Mouse (Mus musculus) left cerebral cortex, adult 18-20 months (tissue): ENCODE data around the gene Serpinf1. TPM values are rescaled to one million over a fixed set of nuclear protein-coding genes. Genes with fewer than 3 reads are reported as not detected.

Experiments used
- DNase-seq, 2 experiments: peaks; one replicate each; pipeline ENCODE4 v3.0.0; 2021 to 2022; ENCODE audit warnings: low spot score in 2 of 2, mixed read lengths in 1 of 2
- long read RNA-seq, 2 experiments: library from polyadenylated mRNA; stranded (forward); transcript quantifications; one replicate each; pipeline ENCODE4 v2.0.0; 2021
- total RNA-seq, 2 experiments: library from RNA; stranded (reverse); gene quantifications; 2 replicates each; pipeline ENCODE4 v1.2.3; 2021

Serpinf1 gene
- 10 to 100 TPM; 12.6 to 12.7 TPM for total RNA-seq
- long read RNA-seq, experiment 1, transcript Serpinf1-201 (8 exons, 1,832 nt), result major isoform, 8 of 8 reads
- long read RNA-seq, experiment 1, partial matches to known transcripts, result 0 of 8 reads
- long read RNA-seq, experiment 1, other reads (novel, unspliced or antisense), result 0 of 8 reads
- long read RNA-seq, experiment 2, partial matches to known transcripts, result 1 of 5 reads
- long read RNA-seq, experiment 2, other reads (novel, unspliced or antisense), result 1 of 5 reads

- DNase-seq, result no peak
Measured at GRCm38 (mm10) chr11:75422013-75422792, at the start of gene Serpinf1. Gene Serpinf1 (minus strand): TSS chr11:75422701.

DNA sequence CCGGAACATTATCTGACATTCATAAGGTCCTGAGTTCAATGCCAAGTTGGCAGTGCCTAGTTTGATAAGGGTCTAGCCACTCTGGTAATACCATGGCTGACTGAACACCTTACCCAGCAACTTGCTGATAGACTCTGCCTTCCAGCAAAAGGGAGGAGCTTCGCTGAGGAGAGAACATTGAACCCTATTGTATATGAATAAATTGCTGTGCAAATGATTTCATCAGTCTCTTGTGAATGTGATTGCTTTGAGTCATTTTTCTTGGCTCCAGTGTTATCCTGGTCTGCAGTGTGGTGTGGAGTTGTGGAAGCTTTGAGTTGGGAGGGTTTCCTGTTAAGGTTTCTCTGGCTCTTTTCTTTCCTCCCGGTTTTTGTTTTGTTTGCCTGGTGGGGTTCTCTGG is 48.2 kb upstream of the Serpinf1 start:
- DNase-seq, result no peak

GRCm38 (mm10) chr11:75469261-75469660 is 46.8 kb upstream of the Serpinf1 start:
- no peak for DNase-seq

- DNase-seq, result no peak
Measured at GRCm38 (mm10) chr11:75468410-75468809, 45.9 kb upstream of the Serpinf1 start.

DNA sequence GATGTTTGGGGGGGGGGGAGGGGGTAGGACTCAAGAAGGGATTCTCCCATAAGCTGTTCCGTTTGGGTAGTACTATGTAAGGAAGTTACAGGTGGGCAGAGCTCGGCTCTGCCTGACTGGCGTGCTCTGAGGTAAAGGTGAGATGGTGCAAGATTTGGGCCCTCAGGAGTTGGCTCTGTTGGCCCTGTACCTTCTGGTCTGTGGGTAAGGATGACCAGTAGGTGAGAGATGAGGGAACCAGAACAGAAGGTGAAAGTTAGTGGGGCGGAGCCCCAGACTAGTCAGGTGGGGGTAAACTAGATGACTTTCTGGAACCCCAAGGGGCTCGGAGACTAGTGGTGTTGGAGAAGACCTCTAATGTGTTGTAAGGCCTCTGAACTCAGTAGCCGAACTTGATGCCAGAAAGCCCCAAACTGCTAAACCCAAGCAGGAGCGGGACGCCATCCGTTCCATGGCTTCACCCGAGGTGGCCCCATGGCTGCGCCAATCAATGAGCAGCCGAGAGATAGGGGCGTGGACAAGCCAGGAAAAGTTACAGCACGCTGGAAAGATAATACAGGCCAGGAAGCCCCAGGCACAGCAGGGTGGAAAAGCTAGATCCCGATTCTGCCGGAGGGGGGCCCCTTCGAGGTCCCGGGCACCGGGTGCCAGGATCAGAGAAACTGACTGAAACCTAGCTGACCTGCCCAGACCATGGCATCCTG is 45.2 kb upstream of the Serpinf1 start:
- no peak for DNase-seq

DNA sequence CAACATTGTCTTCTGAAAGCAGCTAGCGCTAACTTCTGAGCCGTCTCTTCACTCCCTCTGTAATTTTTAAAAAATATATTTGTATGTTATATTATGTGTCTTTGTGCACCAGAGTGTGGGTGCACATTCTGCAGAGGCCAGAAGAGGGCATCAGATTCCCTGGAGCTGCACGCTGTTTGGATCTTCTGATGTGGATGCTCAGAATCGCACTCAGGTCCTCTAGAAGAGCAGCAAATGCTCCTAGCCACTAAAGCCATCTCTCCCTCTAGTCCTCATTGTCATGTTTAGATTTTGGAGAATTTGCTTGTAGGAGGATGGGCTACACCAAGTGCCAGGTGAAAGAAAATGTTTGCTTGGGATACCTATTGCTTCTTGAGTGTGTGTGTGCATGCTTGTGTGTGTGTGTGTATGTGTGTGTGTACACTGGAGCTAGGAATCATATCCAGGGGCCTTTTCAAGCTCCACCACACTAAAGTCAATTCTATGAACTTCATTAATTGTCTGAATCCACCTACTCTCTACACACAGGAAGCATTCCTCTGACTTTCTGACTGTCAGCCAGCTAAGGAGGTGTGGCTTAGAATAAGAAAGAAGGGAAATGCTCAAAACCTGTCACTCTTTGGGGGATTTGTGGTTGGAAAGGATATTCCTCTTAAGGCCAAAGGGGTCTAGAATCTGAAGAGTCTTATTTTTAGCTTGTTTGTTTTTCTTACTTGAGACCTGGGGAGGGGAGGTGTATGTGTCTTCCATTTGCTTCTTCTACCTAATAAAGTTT is 44.4 kb upstream of the Serpinf1 start:
- no peak for DNase-seq

GRCm38 (mm10) chr11:75465051-75465450 is 42.5 kb upstream of the Serpinf1 start:
- no peak for DNase-seq

GRCm38 (mm10) chr11:75464417-75464816 is 41.9 kb upstream of the Serpinf1 start:
- DNase-seq, result no peak

DNA sequence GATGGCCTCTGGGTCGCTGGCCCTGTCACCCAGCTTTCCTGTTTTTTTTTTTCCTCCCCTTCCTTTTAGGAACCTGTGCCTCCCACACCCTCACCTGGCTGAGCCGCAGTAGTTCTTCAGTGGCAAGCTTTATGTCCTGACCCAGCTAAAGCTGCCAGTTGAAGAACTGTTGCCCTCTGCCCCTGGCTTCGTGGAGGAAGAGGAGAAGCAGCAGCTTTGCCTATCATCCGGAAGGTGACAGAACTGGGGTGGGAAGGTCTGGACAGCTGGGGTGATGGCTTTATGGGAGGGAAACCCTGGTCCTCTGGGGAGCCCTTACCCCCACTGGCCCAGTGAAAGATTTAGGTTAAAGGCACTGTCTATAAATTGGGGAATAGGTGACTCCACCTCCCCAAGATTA is 41.1 kb upstream of the Serpinf1 start:
- no peak for DNase-seq

- DNase-seq, result peak; percentile 51 to 60
Measured at GRCm38 (mm10) chr11:75462865-75463336, 40.4 kb upstream of the Serpinf1 start.

GRCm38 (mm10) chr11:75462253-75462783 is 39.8 kb upstream of the Serpinf1 start:
- DNase-seq, result peak in 1 of 2 experiments; percentile 36

DNA sequence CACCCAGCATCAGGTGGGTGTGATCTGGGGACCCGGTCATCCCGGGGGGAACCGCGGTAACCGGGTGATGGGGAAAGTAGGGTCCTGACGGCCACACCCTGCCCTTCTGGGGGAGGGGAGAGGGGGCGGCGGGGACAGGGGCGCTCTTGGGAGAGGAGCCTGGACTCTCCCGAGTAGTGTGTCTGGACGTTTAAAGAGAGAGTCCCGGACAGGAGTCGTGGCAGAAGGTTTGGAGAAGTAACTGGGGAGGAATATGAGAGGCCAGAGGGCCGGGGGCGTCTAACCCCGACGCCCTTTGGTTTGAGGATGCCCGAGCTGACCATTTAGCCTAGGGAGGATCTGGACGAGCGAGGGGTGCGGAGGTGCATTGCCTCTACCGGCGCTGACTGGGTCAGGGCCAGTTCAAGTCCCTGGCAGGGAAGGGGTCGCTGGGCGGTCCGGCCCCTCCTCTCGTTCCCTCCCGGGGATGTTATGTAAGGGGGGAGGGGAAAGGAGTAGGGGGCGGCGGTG is 39.3 kb upstream of the Serpinf1 start:
- no peak for DNase-seq

DNA sequence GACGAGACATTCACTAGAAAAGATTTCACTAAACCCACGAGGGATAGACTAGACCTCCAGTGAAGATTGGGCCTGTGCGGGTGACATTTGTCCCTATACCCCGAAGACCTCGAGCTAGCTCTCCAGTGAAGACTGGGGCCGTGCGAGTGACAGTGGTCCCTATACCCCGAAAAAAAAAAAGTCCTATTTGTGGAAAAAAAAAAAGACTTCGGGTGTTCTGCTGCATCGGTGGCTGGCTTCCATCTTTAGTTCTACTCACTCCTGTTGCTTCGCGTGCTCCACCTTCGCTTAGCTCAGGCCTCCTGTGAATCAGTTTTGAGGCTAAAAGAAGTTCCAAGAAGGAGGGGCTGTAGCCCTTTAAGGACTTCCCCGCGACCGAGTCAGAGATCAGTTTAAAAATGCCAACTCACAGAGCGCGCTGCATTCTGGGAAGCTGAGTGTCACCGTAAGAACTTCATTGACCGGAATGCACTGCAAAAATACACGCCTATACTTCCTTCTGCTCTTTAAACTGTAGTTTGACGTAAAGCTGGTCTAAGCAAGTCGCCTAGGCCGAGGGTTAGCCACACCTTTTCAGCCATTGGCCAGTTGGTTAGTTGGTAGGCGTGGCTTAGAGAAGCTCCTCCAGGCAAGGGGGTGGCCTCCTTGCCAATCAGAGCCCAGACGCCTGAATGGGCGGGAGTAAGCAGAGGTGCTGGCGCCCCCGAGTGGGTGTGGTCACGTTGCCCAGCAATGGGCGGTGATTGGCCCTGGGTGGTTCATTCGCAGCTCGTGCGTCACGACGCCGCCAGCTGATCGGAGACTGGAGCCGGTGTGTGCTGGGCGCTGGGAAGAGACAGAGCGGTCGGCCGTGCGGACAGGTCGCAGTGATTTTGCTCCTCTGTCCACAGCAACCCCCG is 38.6 kb upstream of the Serpinf1 start, which contains the start of gene Tlcd2:
Tlcd2 (plus strand) TSS at position 872 of the 899 bp plus-strand sequence.
- DNase-seq, result peak; percentile 98 to 99

- DNase-seq, result peak; percentile 87
Measured at GRCm38 (mm10) chr11:75460103-75460843, 37.8 kb upstream of the Serpinf1 start.

GRCm38 (mm10) chr11:75459751-75460102 is 37.2 kb upstream of the Serpinf1 start:
- no peak for DNase-seq

DNA sequence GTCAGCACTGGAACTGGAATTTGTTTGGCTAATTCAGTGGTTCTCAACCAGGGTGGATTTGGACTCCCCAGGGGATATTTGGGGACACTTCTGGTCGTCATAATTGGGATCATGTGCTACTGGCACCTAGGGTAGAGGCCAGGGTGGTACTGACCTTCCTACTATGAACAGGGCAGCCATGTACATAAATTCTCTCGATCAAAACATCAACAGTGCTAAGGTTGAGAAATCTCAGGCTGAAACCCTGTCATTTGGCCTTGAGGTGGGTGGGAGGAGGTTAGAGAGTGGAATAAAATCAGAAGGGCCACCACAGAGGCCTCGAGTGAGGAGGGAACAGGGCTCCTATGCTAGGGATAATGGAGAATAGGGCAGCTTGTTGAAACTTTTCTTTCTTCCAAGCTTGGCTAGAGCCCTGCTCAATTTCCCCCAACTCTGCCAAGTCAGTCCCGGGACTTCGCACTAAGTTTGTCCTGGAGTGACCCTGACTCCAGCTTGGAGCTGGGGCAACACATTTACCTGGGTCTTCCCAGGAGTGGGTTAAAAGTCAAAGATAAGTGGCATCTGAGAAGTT is 36.7 kb upstream of the Serpinf1 start:
- no peak for DNase-seq

GRCm38 (mm10) chr11:75458628-75459041 is 36.1 kb upstream of the Serpinf1 start:
- DNase-seq, result no peak

DNA sequence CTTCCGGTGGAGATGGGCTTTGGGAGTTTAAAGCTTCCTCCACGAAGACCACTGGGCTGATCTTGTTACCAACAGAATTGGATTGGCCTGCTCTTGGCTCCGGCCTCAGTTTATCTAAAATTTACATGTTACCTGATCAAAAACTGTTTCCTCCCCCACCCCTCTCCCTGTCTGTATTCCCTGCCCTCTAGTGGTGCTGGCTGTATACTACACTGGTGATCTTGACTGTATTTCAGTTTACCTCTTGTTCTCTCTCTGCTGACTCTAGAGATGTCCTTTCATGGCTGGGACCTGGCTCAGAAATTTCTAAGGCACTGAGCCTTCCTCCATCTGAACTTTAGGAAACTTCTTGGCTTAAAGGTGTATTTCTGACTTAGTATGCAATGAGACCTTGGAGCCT is 35.7 kb upstream of the Serpinf1 start:
- peak in 1 of 2 experiments; percentile 51 for DNase-seq
